Mouse (Mus musculus) neutrophil, adult 5-6 weeks (primary cell): ENCODE data around the gene Ovgp1. TPM values are rescaled to one million over a fixed set of nuclear protein-coding genes. Genes with fewer than 3 reads are reported as not detected.
"Not testable (repeated sequence)": the region's sequence is repeated elsewhere in the genome, so short reads cannot be mapped to it uniquely, and the experiment has no call there.

ENCODE experiments used
- ATAC-seq: fragments of 151-379, 151-347 bp; 2 replicates; pipeline ENCODE4 v1.8.0; 2017; ENCODE audit warnings: mild to moderate bottlenecking, moderate TSS enrichment; ENCODE audit not compliant: insufficient number of reproducible peaks, poor library complexity, low FRiP score, severe bottlenecking; ENCODE audit errors: extremely low read depth
- total RNA-seq: library from RNA; stranded (forward); fragments of 200-1000 nt; gene quantifications from 2 replicates; pipeline ENCODE4 v1.2.3, GENCODE M21; 2017

The Ovgp1 gene
- total RNA-seq, 1 experiment from 2014 or later, result 34.3 TPM

GRCm38 (mm10) chr3:105974174-105974573, 663 bp downstream of the Ovgp1 start:
- ATAC-seq, result peak; percentile 72; the same call in 1 of the 2 replicates

- not testable (repeated sequence) for ATAC-seq
Observed at GRCm38 (mm10) chr3:105989611-105990010, 16.1 kb downstream of the Ovgp1 start.

- ATAC-seq, result peak; percentile 74
Observed at GRCm38 (mm10) chr3:105991653-105992283, 18.3 kb downstream of the Ovgp1 start.

GRCm38 (mm10) chr3:105994730-105995129, 21.2 kb downstream of the Ovgp1 start:
- ATAC-seq, result peak; percentile 55

GRCm38 (mm10) chr3:106000707-106001375, 27.3 kb downstream of the Ovgp1 start:
- ATAC-seq, result 0 out of 2 replicates have a peak, but pooled peaks have one; percentile 24

- peak; percentile 97 for ATAC-seq
Observed at GRCm38 (mm10) chr3:106001416-106002370, 28.2 kb downstream of the Ovgp1 start.

GRCm38 (mm10) chr3:106003360-106003759, 29.8 kb downstream of the Ovgp1 start:
- ATAC-seq, result not testable (repeated sequence)

- no peak for ATAC-seq
Observed at GRCm38 (mm10) chr3:106014546-106014945, 41.0 kb downstream of the Ovgp1 start, which contains the start of gene Pifo. TSS of gene Pifo (minus strand) at chr3:106014646.

- no peak for ATAC-seq
Observed at GRCm38 (mm10) chr3:106021840-106022239, 48.3 kb downstream of the Ovgp1 start.

GRCm38 (mm10) chr3:106024135-106024534, 50.6 kb downstream of the Ovgp1 start:
- no peak for ATAC-seq

GRCm38 (mm10) chr3:106032781-106033180, 59.3 kb downstream of the Ovgp1 start, which contains the start of gene Chil5:
TSS of gene Chil5 (minus strand) at chr3:106032814.
- ATAC-seq, result peak; percentile 39; the same call in 1 of the 2 replicates

Other genes starting within 250 kb of the Ovgp1 start
- 146 and 151 TPM in 2 replicates for gene Rap1a, start 172.4 kb upstream of the Ovgp1 start, total RNA-seq
- 1.6 and 2.7 TPM in 2 replicates for gene Adora3, start 102.9 kb upstream of the Ovgp1 start, total RNA-seq
- not detected in 2 replicates for gene Tmigd3, start 102.8 kb upstream of the Ovgp1 start, total RNA-seq
- gene I830077J02Rik, start 41.0 kb upstream of the Ovgp1 start, total RNA-seq, result 45.8 and 49.3 TPM in 2 replicates
- gene Wdr77, start 14.3 kb upstream of the Ovgp1 start, total RNA-seq, result 34.9 and 37.3 TPM in 2 replicates
- gene Atp5f1, start 13.6 kb upstream of the Ovgp1 start, total RNA-seq, result 296 and 319 TPM in 2 replicates
- gene Pifo, start 40.9 kb downstream of the Ovgp1 start, total RNA-seq, result 1.7 TPM in 1 of 2 replicates, not detected in the other
- 0.74 and 2.9 TPM in 2 replicates for gene Chil5, start 59.1 kb downstream of the Ovgp1 start, total RNA-seq
- not detected in 2 replicates for gene Chia1, start 139.5 kb downstream of the Ovgp1 start, total RNA-seq
- gene Chil3, start 193.9 kb downstream of the Ovgp1 start, total RNA-seq, result 27.5 and 33.9 TPM in 2 replicates
- not detected in 2 replicates for gene Chil4, start 245.8 kb downstream of the Ovgp1 start, total RNA-seq